Mouse (Mus musculus): Measurements from ENCODE around the gene Cnksr2.

DNA sequence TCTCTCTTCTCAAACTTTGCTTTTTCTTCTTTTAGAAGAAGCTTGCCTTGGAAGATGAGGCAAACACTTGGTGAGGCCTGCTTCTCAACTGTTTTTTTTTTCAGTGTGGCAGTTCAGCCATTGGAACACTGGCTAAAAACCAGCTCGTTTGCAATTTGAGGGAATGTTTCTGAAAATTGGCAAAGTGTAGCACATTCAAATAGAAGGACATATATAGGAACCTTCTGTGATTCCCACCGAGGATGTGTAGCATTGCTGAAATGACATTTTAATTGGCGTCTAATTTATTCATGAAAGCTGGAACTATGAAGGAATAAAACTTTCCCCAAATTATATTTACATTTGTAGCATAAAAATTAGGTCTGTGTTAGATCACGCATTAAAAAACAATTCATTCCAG is 213.1 kb downstream of the Cnksr2 start:
- no peak for TF ChIP-seq EP300 (IDR thresholded peaks at IDR 0.05; ENCODE audit: low read depth)
- no peak for TF ChIP-seq CTCF (IDR thresholded peaks at IDR 0.05; ENCODE audit: low read depth)

All from liver, postnatal 0 days (tissue).